In the genomic region with DNA sequence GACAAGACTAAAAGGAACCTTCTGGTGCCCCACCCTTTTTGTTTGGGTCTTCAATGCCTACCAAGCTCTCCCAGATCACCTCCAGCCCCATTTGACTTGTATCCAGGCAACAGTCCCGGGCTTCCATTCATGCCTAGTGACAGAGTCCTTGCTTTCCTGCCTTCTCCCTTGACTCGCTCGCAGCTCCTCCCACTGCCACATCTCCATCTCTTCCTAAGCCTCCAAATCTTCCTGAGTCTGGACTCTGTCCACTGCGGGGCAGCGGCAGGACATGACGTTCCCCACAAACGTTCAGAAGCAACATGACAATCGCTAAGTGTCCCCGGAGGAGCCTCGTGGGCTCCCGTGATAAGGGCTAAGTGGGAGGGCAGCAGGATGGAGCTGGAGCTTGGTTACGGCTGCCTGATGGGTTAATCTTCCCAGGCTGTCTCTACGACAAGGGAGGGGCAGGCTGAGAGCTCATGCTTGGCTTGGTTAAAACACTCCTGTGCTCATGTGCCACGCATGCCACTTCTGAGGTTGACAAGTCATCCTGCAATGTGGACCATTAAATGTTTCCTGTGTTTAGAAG, we compare ENCODE assay signal across 9 mouse cellular contexts. TPM values are rescaled to one million over a fixed set of nuclear protein-coding genes. Genes with fewer than 3 reads are reported as not detected.
DNase-seq lines count a peak whose midpoint lies in the region; ATAC-seq and TF ChIP-seq lines count a peak whose summit lies in the region.
"Had no signal": no experiment of that assay in that cellular context is flagged by ENCODE, and none has a peak within 500 bp of the region (broad histone marks: within the 10 kb centered on the region; RNA-seq: fewer than 3 reads in every experiment).

No protein-coding gene starts in this region.

- peak overlapping the region; percentile 4; the same call in 1 of the 2 replicates for H3K4me2 ChIP-seq in forebrain, embryonic 15.5 days (replicated peaks)
- peak overlapping the region; percentile 50 for H3K4me2 ChIP-seq in liver, embryonic 14.5 days (ENCODE audit: low read depth)
- no peak overlapping the region for H3K4me2 ChIP-seq in stomach, embryonic 16.5 days (ENCODE audit: low read depth, low read length)

- peaks cover under 1% of the 10 kb centered on the region; the same call in 1 of the 2 replicates for H3K9me3 ChIP-seq in megakaryocyte, embryonic 14.5 days
- H3K9me3 ChIP-seq in forebrain, embryonic 15.5 days, result no peaks in the 10 kb centered on the region
- no peaks in the 10 kb centered on the region for H3K9me3 ChIP-seq in liver, embryonic 14.5 days (ENCODE audit: control insufficient read depth, low read length)
- no peaks in the 10 kb centered on the region for H3K9me3 ChIP-seq in stomach, embryonic 16.5 days (replicated peaks; ENCODE audit: control insufficient read depth, low read length)

- TF ChIP-seq EP300 in liver, embryonic 14.5 days (IDR thresholded peaks at IDR 0.05; ENCODE audit: low read depth), result peak; percentile 38; the same call in 1 of the 2 replicates

- H3K27ac ChIP-seq in forebrain, embryonic 15.5 days (replicated peaks), result no peak overlapping the region
- peak overlapping the region; percentile 45; the same call in 1 of the 2 replicates for H3K27ac ChIP-seq in liver, embryonic 14.5 days
- peak overlapping the region; percentile 12; the same call in 1 of the 2 replicates for H3K27ac ChIP-seq in stomach, embryonic 16.5 days (ENCODE audit: low read length)

- no peak overlapping the region for H3K9ac ChIP-seq in forebrain, embryonic 15.5 days (replicated peaks)
- H3K9ac ChIP-seq in liver, embryonic 14.5 days (replicated peaks), result peak overlapping the region; percentile 27; the same call in 1 of the 2 replicates
- H3K9ac ChIP-seq in stomach, embryonic 16.5 days (ENCODE audit: low read length), result no peak overlapping the region; the same call in 1 of the 2 replicates

- peaks cover 71% of the 10 kb centered on the region for H3K4me1 ChIP-seq in megakaryocyte, embryonic 14.5 days
- H3K4me1 ChIP-seq in forebrain, embryonic 15.5 days, result peaks cover 25% of the 10 kb centered on the region
- peaks cover 12 to 21% of the 10 kb centered on the region in 2 experiments for H3K4me1 ChIP-seq in liver, embryonic 14.5 days (replicated peaks; ENCODE audit: control insufficient read depth in 2 of 2, insufficient read depth in 2 of 2, low read length in 1 of 2)
- peaks cover 44% of the 10 kb centered on the region for H3K4me1 ChIP-seq in stomach, embryonic 16.5 days (ENCODE audit: control insufficient read depth, insufficient read depth, low read length)

- 33% methylated on average over 14 of the region's 14 CpGs for WGBS in forebrain, embryonic 15.5 days
- 13% methylated on average over 14 of the region's 14 CpGs for WGBS in liver, embryonic 14.5 days (ENCODE audit: insufficient replicate concordance)
- WGBS in stomach, embryonic 16.5 days, result 17% methylated on average over 14 of the region's 14 CpGs

- DNase-seq in liver, embryonic 14.5 days (ENCODE audit: low read depth in 3 of 3, low spot score in 3 of 3), result peak; percentile 41 to 51 (median 46)
- DNase-seq in kidney, postnatal 25 days, result no peak
- DNase-seq in ovary, adult 18-20 months (ENCODE audit: low spot score), result no peak
- DNase-seq in left cerebral cortex, adult 9 months (ENCODE audit: low spot score in 2 of 2), result no peak

- peaks cover 20% of the 10 kb centered on the region for H3K27me3 ChIP-seq in megakaryocyte, embryonic 14.5 days (replicated peaks)
- H3K27me3 ChIP-seq in forebrain, embryonic 15.5 days, result no peaks in the 10 kb centered on the region
- no peaks in the 10 kb centered on the region; the same call in 1 of the 2 replicates for H3K27me3 ChIP-seq in liver, embryonic 14.5 days (ENCODE audit: control insufficient read depth, insufficient read depth, low read length)
- H3K27me3 ChIP-seq in stomach, embryonic 16.5 days (ENCODE audit: control insufficient read depth, insufficient read depth, low read length), result no peaks in the 10 kb centered on the region

- peak overlapping the region; percentile 85 for H3K4me3 ChIP-seq in megakaryocyte, embryonic 14.5 days (replicated peaks)
- H3K4me3 ChIP-seq in forebrain, embryonic 15.5 days, result no peak overlapping the region
- H3K4me3 ChIP-seq in liver, embryonic 14.5 days (ENCODE audit: insufficient read depth in 1 of 2, low read depth in 2 of 2, low read length in 2 of 2), result no peak overlapping the region; a peak in 1 of 4 replicates
- no peak overlapping the region for H3K4me3 ChIP-seq in stomach, embryonic 16.5 days (replicated peaks; ENCODE audit: low read length)

- no peak for ATAC-seq in megakaryocyte, adult 5-6 weeks (ENCODE audit: poor library complexity, severe bottlenecking)
- ATAC-seq in forebrain, embryonic 15.5 days (replicated peaks), result no peak
- peak; percentile 80 for ATAC-seq in liver, embryonic 14.5 days (ENCODE audit: insufficient read depth)
- ATAC-seq in stomach, embryonic 16.5 days (ENCODE audit: insufficient read depth, low FRiP score), result no peak

- no peak for TF ChIP-seq CTCF in liver, embryonic 14.5 days (IDR thresholded peaks at IDR 0.05; ENCODE audit: low read depth)

- peaks cover 37% of the 10 kb centered on the region for H3K36me3 ChIP-seq in megakaryocyte, embryonic 14.5 days (replicated peaks; ENCODE audit: low read length)
- H3K36me3 ChIP-seq in forebrain, embryonic 15.5 days, result no peaks in the 10 kb centered on the region
- peaks cover 7% of the 10 kb centered on the region for H3K36me3 ChIP-seq in liver, embryonic 14.5 days (replicated peaks; ENCODE audit: control insufficient read depth, insufficient read depth, low read depth)
- no peaks in the 10 kb centered on the region for H3K36me3 ChIP-seq in stomach, embryonic 16.5 days (ENCODE audit: control insufficient read depth, insufficient read depth, low read length)

RNA-seq across cellular contexts. Expression of a gene that starts 13.3 kb away (rescaled TPM):
- polyA plus RNA-seq in megakaryocyte, embryonic 14.5 days (2012; ENCODE audit: insufficient read depth, low replicate concordance), result 4.4 and 15.7 TPM in 2 replicates
- 3.0 and 3.4 TPM in 2 replicates for total RNA-seq in megakaryocyte, adult 5-6 weeks (2015)
- total RNA-seq in megakaryocyte, adult 5-6 weeks (2017), result 1.7 and 1.9 TPM in 2 replicates
- 9.1 and 10.1 TPM in 2 replicates for polyA plus RNA-seq in forebrain, embryonic 15.5 days (2015; fragmentation: Nextera tagmentation; extraction: Ambion mirVana)
- 2.2 and 2.3 TPM in 2 replicates for polyA plus RNA-seq in liver, embryonic 14.5 days (2012; rRNA removed)
- 1.6 and 2.1 TPM in 2 replicates for polyA plus RNA-seq in liver, embryonic 14.5 days (2014; fragmentation: Nextera tagmentation; extraction: Ambion mirVana)
- 13.4 and 13.9 TPM in 2 replicates for polyA plus RNA-seq in stomach, embryonic 16.5 days (2015; fragmentation: Nextera tagmentation; extraction: Ambion mirVana)

RNA-seq across cellular contexts. Expression of a gene that starts 25.1 kb away (rescaled TPM):
- polyA plus RNA-seq in megakaryocyte, embryonic 14.5 days (2012; ENCODE audit: insufficient read depth, low replicate concordance), result 23.0 and 44.7 TPM in 2 replicates
- 52.2 and 52.4 TPM in 2 replicates for total RNA-seq in megakaryocyte, adult 5-6 weeks (2015)
- 88.7 and 107 TPM in 2 replicates for total RNA-seq in megakaryocyte, adult 5-6 weeks (2017)
- polyA plus RNA-seq in forebrain, embryonic 15.5 days (2015; fragmentation: Nextera tagmentation; extraction: Ambion mirVana), result 120 and 137 TPM in 2 replicates
- polyA plus RNA-seq in liver, embryonic 14.5 days (2012; rRNA removed), result 35.3 and 36.0 TPM in 2 replicates
- 45.1 and 54.5 TPM in 2 replicates for polyA plus RNA-seq in liver, embryonic 14.5 days (2014; fragmentation: Nextera tagmentation; extraction: Ambion mirVana)
- 117 and 127 TPM in 2 replicates for polyA plus RNA-seq in stomach, embryonic 16.5 days (2015; fragmentation: Nextera tagmentation; extraction: Ambion mirVana)

RNA-seq across cellular contexts. Expression of a gene that starts 26.1 kb away (rescaled TPM):
- 11.0 and 14.1 TPM in 2 replicates for polyA plus RNA-seq in megakaryocyte, embryonic 14.5 days (2012; ENCODE audit: insufficient read depth, low replicate concordance)
- total RNA-seq in megakaryocyte, adult 5-6 weeks (2015), result 36.9 and 37.7 TPM in 2 replicates
- total RNA-seq in megakaryocyte, adult 5-6 weeks (2017), result 29.0 and 33.7 TPM in 2 replicates
- 35.5 and 36.2 TPM in 2 replicates for polyA plus RNA-seq in forebrain, embryonic 15.5 days (2015; fragmentation: Nextera tagmentation; extraction: Ambion mirVana)
- 60.9 and 66.4 TPM in 2 replicates for polyA plus RNA-seq in liver, embryonic 14.5 days (2012; rRNA removed)
- polyA plus RNA-seq in liver, embryonic 14.5 days (2014; fragmentation: Nextera tagmentation; extraction: Ambion mirVana), result 63.0 and 68.1 TPM in 2 replicates
- polyA plus RNA-seq in stomach, embryonic 16.5 days (2015; fragmentation: Nextera tagmentation; extraction: Ambion mirVana), result 49.6 and 50.4 TPM in 2 replicates

RNA-seq across cellular contexts. Expression of a gene that starts 44.0 kb away (rescaled TPM):
- polyA plus RNA-seq in megakaryocyte, embryonic 14.5 days (2012; ENCODE audit: insufficient read depth, low replicate concordance), result 0.57 and 1.3 TPM in 2 replicates
- total RNA-seq in megakaryocyte, adult 5-6 weeks (2015), result 0.54 and 0.59 TPM in 2 replicates
- total RNA-seq in megakaryocyte, adult 5-6 weeks (2017), result 1.0 and 1.8 TPM in 2 replicates
- polyA plus RNA-seq in forebrain, embryonic 15.5 days (2015; fragmentation: Nextera tagmentation; extraction: Ambion mirVana), result 12.9 and 14.3 TPM in 2 replicates
- polyA plus RNA-seq in liver, embryonic 14.5 days (2012; rRNA removed), result 2.2 and 2.4 TPM in 2 replicates
- 1.1 TPM in 2 replicates for polyA plus RNA-seq in liver, embryonic 14.5 days (2014; fragmentation: Nextera tagmentation; extraction: Ambion mirVana)
- polyA plus RNA-seq in stomach, embryonic 16.5 days (2015; fragmentation: Nextera tagmentation; extraction: Ambion mirVana), result 1.7 and 1.8 TPM in 2 replicates

RNA-seq across cellular contexts. Expression of a gene that starts 48.0 kb away (rescaled TPM):
- not detected in 2 replicates for polyA plus RNA-seq in megakaryocyte, embryonic 14.5 days (2012; ENCODE audit: insufficient read depth, low replicate concordance)
- 0.16 and 0.20 TPM in 2 replicates for total RNA-seq in megakaryocyte, adult 5-6 weeks (2015)
- total RNA-seq in megakaryocyte, adult 5-6 weeks (2017), result 1.1 and 1.2 TPM in 2 replicates
- polyA plus RNA-seq in forebrain, embryonic 15.5 days (2015; fragmentation: Nextera tagmentation; extraction: Ambion mirVana), result not detected in 2 replicates
- not detected in 2 replicates for polyA plus RNA-seq in liver, embryonic 14.5 days (2012; rRNA removed)
- polyA plus RNA-seq in liver, embryonic 14.5 days (2014; fragmentation: Nextera tagmentation; extraction: Ambion mirVana), result 0.08 TPM in 1 of 2 replicates, not detected in the other
- not detected in 2 replicates for polyA plus RNA-seq in stomach, embryonic 16.5 days (2015; fragmentation: Nextera tagmentation; extraction: Ambion mirVana)
- total RNA-seq: layer of hippocampus, postnatal 10 days had no signal

Comparison
In these comparisons a context has a peak if more than half of its experiments do, and no peak if none do; other contexts are left out.
1. DNase-seq: peak in liver, embryonic 14.5 days (3 of 3); none in kidney, postnatal 25 days (0 of 2), ovary, adult 18-20 months (single experiment) and left cerebral cortex, adult 9 months (0 of 2).